Mouse (Mus musculus) gastrocnemius, postnatal 14 days (tissue): ENCODE results near the gene Pbx3. TPM values are rescaled to one million over a fixed set of nuclear protein-coding genes. Genes with fewer than 3 reads are reported as not detected.
A peak's percentile ranks its signal among the peaks of the same experiment; 100 is the strongest.

Experiments
- DNase-seq: peaks from one replicate; pipeline ENCODE4 v3.0.0; 2021; ENCODE audit warnings: mixed read lengths
- intact Hi-C: fragments of 180-260 bp; cut with DNase I; formaldehyde crosslinking; loops from one replicate; pipeline ENCODE4 v1.15.1; 2025; ENCODE audit warnings: low total_unique reads
- long read RNA-seq, 2 experiments: library from polyadenylated mRNA; stranded (forward); transcript quantifications; one replicate each; pipeline ENCODE4 v2.0.0; 2021
- total RNA-seq, 2 experiments: library from RNA; stranded (reverse); gene quantifications; 2 replicates each; pipeline ENCODE4 v1.2.3; 2021

Pbx3 gene
- 1 to 10 TPM; 4.0 to 4.4 TPM for total RNA-seq
- long read RNA-seq, experiment 1 = 0 reads
- long read RNA-seq, experiment 2, partial matches to known transcripts = 1 of 4 reads
- long read RNA-seq, experiment 2, other reads (novel, unspliced or antisense) = 0 of 4 reads

DNA sequence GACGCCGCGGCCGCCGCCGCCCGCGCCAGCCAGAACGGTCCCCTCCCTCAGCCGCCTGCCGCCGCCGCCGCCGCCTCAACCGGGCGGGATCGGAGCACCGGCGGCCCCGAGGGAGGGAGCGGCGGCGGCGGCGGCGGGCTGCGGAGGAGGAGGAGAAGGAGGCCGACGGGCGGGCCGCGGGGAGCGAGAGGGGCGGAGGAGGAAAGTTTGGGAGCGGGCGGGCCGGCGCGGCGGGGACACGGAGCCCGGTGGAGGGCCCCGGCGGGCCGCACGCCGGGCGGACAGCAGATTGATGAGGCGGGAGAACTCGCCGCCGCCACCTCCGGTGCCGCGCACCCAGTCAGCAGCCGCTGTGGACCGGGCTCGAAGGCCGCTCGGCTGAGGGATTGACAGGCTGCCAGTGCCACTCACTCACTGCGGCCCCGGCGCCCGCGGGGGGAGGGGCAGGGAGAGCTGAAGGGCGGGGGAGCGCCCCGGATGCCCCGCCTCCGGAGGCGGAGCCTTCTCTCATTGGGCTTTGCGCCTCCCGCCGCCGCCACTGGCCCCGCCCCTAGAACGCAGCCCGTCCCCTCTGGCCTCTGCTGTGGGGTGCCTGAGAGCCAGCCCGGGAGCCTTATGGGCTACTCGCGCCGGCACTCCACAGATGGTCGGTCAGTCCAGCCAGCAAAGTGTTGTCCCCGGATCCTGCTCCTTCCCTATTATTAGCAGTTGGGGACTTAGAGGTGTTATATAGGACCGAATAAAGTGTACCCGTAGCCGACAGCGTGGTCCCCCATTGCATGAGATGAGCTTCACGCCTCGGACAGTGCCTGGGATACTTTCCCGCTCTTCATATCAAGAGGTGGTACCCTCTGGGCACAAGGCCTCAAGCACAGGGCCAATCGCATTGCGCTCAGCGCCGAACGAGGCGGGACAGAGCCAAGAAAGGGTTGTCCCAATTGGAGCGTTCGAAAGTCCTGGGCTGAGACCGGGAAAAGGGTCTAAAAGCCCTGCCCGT, at the start of gene Pbx3:
Pbx3 (minus strand) TSS at position 838 of the 997 bp plus-strand sequence.
- peak; percentile 95 for DNase-seq
- intact Hi-C loops = no loop called here

DNA sequence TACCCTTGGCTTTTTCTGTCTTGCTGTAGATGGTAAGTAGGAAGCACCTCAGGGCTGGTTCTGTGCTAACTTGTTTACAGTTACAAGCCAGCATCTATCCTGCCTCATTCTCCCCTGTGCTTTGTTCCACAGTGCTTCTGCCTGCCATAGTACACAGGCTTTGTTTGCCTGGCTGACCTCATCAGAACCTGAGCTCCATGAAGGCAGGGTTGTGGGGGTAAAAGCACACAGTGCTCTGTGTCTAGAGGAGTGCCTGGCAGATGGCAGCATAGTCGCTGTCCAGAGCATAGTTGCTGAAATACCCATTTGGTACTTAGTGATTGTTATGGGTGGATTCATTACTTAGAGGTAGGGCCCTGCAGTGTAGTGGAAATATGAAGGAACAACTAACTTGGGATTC, 47.3 kb upstream of the Pbx3 start:
- intact Hi-C loops = no loop called here

DNA sequence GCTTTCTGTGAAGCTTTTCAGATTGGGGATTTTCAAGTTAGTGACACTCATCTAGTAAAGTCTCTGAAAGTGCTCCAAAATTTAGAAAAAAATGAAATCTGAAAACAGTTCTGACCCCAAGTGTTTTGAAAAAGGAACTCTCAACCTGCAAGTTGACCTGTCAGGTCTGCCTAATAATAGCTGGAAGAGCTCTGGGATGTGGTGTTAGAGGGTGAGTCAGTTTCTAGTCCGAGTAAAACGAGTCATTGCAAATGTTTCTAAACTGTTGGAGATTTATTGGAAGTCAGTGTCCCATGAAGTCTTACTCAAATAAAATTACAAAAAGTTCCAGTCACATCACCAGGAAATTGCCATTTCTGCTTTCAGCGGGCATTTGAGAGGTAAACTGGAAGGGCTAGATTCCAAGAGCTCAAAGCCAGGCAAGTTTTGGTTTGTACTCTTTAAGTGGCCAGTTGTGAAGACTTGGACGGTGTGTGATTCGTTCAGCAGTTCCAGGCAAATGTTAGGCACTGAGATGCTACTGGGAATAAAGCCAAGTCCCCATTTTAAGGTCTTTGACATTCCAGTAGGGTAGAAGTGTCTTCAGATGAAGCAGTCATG, 36.9 kb upstream of the Pbx3 start:
- intact Hi-C loops = no loop called here

More for the DNA sequence above, 47.3 kb upstream of the Pbx3 start:
- no peak for DNase-seq

DNA sequence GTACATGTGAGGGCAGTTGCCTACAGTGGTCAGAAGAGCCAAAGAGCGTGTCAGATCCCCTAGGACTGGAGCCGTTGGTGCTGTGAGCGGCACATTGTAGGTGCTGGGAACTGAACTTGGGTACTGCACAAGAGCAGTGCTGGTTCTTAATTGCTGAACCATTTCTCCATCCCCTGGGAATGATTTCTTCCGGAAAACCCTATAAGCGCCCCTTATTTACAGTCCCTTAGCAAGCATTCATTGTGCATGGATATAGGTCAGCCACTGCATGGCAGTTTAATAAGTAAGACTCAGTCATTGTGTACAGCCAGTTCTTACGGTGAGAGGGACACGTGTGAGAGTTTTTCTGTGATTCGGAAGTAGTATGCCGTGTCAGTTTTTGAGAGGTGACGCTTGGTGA, 35.4 kb upstream of the Pbx3 start:
- intact Hi-C loops = no loop called here
- DNase-seq = no peak

More for the DNA sequence above, 36.9 kb upstream of the Pbx3 start:
- DNase-seq = no peak

DNA sequence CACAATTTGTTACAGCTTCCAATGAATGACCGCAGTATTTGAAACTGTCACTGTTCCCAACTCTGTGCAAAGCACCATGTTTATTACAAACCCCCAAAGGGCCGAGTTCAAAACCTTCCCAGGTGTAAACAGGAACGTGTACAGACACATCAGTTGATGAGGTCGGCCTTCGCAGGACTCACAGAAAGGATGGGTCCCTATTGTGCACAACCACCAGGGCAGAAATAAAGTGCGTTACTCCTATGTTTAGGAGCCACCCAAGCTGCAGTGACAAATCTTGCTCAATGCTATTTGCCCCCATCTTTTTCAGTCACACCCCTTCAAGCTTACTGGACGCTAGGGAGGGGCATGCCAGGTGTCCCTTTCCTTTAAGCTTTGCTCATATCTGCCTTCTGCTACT, 34.7 kb upstream of the Pbx3 start:
- intact Hi-C loops = no loop called here
- no peak for DNase-seq

DNA sequence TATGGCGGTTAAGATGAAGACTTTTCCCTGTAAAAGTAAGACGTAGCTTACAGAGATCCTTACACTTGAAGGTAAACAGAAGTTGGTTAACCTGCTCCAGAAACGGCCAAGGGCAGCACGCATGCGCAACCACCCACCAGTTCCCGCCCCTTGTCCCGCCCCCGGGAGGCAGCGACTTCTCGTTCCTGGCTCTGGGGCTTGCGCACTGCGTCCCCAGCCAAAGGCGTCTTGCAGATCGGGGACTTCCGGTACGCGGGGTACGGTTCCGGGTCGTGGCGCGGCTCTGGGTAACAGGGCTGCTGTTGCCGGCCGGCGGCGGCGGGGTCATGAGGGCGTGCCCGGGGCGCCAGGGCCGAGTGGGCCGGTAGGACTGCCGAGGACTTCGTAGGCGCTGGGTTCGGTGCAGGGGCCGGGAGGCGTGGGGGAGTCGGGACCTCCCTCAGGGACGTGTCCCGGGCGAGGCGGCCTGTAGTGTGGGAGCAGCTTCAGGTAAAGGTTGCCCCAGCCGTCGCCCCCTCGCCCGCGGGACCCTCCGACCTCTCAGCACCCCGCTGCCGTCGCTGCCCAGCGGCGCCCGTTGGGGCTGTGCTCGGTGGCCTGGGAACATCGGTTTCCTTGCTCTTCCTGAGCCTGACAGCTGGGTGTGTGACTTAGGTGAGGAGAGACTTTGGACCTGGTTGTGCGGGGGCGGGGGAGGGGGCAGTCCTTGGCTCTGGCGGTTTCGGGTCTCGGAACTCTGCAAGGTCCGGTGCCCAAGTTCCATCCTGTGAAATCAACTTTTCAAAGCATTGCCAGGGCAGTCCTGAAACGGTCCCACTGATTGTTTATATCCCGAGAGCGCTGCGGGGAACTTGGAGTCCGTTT, 33.9 kb upstream of the Pbx3 start, which contains the start of gene Mapkap1:
Mapkap1 (plus strand) TSS at position 171 of the 864 bp plus-strand sequence.
- peak; percentile 98 for DNase-seq
- intact Hi-C loops = no loop called here

DNA sequence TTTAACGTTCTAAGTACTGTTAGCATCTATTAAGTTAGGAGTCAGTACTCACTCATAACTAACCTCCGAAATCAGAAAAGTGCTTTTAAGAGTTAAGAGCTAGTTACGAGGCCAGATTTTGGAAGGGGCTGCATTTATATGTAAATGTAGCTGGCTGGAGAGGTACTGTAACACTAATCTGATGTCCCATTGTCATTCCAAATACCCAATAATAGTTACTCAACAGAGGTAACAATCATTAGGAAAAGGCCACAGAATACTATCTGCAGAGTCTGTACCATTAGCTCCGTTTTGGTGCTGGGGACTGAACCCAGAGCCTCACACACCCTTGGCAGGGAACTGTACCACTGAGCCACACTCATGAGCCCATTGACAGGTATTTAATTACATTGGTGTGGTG, 26.6 kb upstream of the Pbx3 start:
- intact Hi-C loops = loop anchor here (10.0 kb wide), 1 partner anchor 235 kb away; no protein-coding TSS in a partner anchor
- no peak for DNase-seq

DNA sequence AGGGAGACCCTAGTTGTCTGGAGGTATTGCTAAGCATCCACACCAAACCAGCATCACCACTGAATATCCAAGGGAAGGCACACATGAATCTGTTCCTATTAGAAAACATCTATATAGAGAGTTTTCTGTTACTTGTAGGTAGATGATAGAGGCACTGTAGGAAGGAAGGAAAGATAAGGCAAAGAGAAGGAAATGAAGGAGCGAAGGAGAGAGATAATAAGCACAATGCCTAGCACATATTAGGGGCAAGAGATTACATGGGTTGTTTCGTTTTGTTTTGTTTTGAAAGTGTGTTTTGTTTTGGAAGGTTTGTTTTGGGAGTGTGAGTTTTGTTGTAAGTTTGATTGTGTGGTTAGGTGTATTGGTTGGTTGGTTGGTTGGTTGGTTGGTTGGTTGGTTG, 6.0 kb upstream of the Pbx3 start:
- intact Hi-C loops = no loop called here

DNA sequence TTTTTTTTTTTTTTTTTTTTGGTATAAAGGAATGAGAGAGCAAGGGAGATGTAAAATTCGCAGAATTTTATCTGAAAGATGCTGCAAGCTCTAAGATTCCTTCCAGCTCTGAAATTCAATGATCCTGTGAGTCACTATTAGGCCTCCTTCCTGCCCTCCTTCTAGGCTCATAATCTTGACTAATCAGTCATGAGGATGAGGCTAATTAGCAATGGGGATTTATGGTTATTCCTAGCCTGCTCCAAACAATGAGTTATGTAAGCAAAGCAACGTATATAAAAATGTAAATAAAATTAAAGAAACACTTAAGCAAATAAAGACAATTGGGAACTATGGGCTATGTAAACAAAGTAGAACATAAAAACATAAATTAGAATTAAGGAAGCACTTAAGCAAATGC, 1.4 kb upstream of the Pbx3 start:
- DNase-seq = no peak
- intact Hi-C loops = no loop called here

More for the DNA sequence above, 6.0 kb upstream of the Pbx3 start:
- DNase-seq = no peak

DNA sequence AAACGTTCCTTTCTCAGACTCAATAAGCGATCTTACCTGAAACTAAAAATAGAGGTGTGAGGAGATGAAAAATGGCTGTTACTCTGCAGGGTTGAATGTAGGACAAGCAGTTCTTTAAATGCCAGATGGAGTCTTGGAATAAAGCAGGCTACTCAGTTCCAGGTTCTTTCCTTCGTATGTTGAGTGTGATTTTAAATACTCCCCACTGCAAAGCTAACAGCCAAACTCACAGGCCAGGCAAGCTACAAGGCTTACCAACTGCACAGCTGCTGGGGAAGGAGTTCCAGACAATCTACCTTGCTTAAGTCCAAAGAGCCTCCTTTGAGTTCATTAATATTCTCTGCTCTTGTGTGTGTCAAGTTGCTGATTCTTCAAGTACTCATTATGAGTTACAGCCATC, 944 bp upstream of the Pbx3 start:
- DNase-seq = no peak
- intact Hi-C loops = no loop called here

DNA sequence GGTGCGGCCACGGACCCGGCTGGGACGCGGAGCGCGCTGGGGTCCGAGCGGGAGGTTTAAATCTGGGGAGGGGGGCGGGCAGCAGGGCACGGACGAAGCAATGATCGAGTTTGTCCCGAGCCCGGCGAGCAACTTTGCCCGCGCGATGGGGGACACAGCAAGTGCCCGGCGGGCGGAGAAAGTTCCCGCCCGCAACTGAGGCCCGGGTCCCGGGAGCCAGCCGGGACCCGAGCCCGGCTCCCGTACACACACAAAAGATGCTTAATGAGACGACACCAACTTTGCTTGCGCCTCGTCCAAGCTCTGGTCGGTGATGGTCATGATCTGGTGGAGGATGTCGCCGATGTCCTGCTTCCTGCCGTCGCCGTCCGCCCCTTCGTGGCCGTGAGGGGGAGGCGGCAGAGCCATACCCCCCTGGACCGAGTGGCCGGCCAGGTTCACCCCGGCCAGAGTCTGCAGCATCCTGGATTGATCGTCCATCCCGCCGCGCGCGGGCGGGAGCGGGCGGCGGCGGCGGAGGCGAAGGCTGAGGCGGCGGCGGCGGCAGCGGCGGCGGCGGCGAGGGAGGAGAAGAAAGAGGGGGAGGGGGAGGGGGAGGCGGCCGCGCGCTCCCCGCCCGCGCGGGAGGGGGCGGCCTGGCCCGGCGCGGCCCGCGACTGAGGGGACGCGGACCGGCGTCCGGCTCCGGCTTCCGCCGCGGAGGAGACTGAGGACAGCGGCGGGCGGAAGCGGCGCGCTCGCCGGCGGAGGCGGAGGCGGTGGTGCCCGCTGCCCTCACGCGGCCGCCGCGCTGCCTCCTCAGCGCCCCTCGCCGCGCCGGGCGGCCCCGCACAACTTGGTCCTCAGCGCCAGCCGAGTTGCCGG, 1.3 kb downstream of the Pbx3 start:
- intact Hi-C loops = no loop called here

DNA sequence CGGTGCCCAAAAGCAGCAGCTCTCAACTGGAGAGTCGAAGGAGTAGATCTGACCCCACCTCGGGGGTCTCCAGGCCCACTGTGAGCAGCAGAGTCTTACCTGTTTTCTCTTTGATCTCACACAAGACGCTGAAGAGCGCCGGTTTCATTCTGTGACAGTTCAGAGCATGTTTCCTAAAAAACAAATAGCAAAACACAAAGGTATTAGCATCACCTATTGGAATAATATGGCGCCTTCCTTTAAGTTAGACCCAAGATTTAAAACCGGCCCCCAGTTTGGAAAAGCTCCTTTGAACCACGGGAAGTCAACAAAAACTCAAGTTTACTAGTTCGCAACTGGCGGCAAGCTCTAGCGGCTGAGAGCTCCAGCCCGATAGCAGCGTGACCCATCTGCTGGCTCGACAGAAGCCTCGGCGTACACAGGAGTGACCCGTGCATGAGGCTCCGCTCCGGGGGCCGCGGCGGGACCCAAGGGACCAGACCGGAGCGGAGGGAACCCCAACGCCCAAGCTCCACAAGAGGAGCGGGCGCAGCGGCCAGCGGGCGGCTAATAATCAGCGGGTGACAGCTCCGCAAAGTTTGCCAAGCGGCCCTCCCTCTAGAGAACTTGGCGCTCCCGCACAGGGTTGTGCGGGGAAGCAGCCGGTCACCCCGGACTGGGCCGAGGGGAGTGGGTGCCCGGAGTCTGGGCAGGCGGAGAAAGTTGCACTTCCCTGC, 2.1 kb downstream of the Pbx3 start:
- intact Hi-C loops = no loop called here
- peak; percentile 46 for DNase-seq

More for the DNA sequence above, 1.3 kb downstream of the Pbx3 start:
- DNase-seq = peak; percentile 34

DNA sequence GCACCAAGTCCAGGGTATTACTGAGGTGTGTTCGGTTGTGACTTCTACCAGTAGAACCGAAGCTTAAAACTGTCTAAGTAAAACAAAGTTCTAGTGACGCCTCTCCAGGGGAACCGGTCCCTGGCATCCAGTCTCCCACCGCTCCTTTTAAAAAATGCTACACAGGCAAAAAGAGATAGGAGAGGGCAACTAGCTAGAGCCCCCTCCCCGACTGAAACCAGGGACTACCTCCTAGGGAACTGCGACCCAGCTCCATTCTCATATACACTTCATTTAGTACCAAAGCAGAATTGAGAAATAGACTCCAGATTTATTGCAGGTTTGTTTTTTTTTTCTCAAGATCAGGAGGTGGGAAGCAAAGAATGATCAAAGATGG, 2.6 kb downstream of the Pbx3 start:
- intact Hi-C loops = no loop called here
- DNase-seq = no peak

DNA sequence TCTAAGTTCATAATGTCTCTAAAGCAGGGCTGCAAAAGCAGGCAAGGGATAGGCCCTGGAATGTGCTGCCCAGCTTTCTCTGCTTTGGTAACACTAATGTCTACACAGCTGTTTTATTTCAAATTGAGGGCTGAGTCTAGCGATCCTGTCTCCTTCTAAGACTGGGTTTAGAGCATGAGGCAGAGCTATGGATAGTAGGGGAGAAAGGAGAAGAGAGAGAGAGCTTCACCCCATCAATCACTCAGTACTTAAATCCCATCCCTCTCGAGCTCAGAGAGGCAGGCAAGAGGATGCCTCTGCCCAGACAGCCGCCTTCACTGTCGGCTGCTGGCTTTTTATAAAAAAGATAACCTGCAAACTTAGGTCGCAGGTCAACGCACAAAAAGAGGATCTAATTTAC, 4.5 kb downstream of the Pbx3 start:
- no peak for DNase-seq
- intact Hi-C loops = no loop called here

DNA sequence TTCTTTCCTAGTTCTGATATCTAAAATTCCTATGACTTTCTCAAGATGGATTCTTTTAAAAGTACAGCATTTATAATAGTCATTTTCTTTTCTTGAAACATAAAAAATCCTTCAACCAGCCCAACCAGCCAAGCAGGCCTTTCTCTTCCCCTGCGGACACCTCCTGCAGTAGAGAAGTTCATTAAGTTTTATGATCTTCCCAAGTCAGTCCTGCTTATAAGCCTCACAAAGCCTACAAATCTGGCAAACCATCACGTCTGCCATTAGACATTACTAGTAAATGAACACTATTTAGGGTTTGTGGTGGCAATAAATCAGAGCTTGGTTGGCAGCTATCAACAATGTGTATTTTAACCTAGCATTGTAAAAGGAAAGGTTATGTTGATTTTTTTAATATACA, 5.9 kb downstream of the Pbx3 start:
- intact Hi-C loops = no loop called here
- no peak for DNase-seq

DNA sequence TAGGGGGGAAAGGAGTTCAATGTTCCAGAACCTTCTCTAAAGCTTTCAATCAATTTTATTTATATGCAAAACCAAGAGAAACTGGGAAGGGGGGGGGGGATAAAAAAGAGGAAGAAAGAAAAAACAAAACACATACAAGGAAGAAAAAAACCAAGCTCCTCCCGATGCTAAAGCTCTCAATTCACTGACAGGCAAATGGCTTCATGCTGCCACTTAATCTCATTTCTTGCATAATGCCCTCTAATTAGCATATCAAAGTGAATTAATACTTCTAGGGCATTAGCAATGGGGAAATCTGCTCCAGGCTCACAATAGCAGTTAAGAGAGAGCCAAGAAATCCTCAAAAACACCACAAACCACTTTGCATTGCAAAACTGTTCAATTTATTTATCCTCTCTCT, 9.3 kb downstream of the Pbx3 start:
- no peak for DNase-seq
- intact Hi-C loops = no loop called here

DNA sequence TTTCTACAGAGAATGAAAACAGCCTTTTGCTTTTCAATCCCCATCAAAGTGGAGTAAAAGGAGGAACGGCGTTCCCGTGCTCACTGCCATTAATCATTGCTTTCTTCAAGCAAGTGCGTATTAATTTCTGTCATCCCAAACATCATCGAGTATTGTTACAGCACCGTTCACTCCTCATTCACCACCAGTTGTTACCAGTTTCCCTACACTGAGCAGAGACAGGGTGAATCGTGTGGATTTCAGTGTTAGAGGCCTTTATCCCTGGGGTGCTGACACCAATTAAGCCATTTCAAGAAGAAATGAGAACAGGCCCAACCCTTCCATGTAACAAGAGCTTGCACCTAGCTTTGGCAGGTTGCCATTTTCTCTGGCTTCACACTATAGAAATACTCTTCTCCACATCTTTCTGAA, 17.1 kb downstream of the Pbx3 start:
- DNase-seq = no peak
- intact Hi-C loops = no loop called here

DNA sequence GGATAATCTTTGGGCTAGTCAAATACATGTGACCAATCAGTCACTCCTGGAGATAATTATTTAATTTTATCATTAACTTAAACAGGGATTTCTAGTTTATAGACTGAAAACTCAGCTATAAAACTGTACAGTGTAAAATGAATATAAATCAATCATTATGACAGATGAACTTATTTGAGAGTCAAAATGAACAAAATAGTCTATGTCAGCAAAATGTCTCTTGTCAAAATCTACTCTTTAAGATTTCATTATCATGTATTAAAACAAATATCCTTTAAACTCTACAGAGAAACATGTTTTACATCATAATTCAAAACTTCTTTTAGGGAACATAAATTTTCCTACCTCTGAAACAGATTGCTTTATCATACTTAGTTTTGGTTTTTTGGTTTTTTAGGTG, 20.9 kb downstream of the Pbx3 start:
- intact Hi-C loops = no loop called here
- no peak for DNase-seq
